Mouse (Mus musculus) lung, adult 2 months (tissue): ENCODE measurements around the gene Stk24.

Experiments
- CTCF ChIP-seq: fragments of 200-500 bp; IDR thresholded peaks from 2 replicates; pipeline ENCODE4 v1.5.1; 2011; ENCODE audit warnings: mild to moderate bottlenecking, low read length, control low read depth; ENCODE audit not compliant: insufficient read depth
- POLR2A ChIP-seq: fragments of 200-500 bp; IDR thresholded peaks from 2 replicates; pipeline ENCODE4 v1.6.1; 2011; ENCODE audit warnings: low read depth, mild to moderate bottlenecking, control low read depth, low read length, borderline replicate concordance; ENCODE audit errors: extremely low read depth

DNA sequence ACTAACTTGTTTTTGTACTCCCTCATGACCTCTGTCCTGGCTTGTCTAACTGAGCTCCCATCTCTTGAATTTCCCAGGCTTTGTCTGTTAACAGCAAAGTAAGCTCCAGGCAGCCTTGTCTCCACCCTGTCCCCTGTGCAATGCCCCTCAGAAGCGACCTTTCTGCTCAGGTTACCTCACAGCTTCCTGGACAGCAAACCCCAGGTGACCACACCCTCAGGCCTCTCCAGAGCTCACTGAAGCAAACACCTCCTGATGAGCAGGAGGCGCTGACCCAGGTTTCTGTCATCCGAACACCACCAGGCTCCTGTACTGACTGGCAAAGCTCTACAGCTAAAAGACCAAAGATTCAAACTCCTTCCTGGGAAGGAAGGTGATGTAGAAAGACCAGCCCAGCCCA lies 69.9 kb downstream of the Stk24 start:
- TF ChIP-seq CTCF (no peak), POLR2A (no peak)
